Mouse (Mus musculus): ENCODE measurements around the gene Eif4g3.

Eif4g3 gene

GRCm38 (mm10) chr4:138137804-138138203, 145.0 kb downstream of the Eif4g3 start:
- TF ChIP-seq NANOG (IDR thresholded peaks at IDR 0.05; ENCODE audit: borderline replicate concordance, low read length), result no peak
- no peak for TF ChIP-seq POU5F1 (IDR thresholded peaks at IDR 0.05; ENCODE audit: borderline replicate concordance, low read length)
- no peak for TF ChIP-seq CTCF (conservative IDR thresholded peaks at IDR 0.05; ENCODE audit: low read length)
- peaks cover 11% of the 10 kb centered on the region for H3K36me3 ChIP-seq (ENCODE audit: insufficient read depth, low read length)

GRCm38 (mm10) chr4:138138219-138138618, 145.4 kb downstream of the Eif4g3 start:
- Histone ChIP-seq H3K36me3 (ENCODE audit: insufficient read depth, low read length) (peaks cover 11% of the 10 kb centered on the region), H3K4me1 (replicated peaks; ENCODE audit: low read depth, low read length) (peaks cover 4% of the 10 kb centered on the region; the same call in 1 of the 2 replicates), H3K9me3 (ENCODE audit: low read length) (no peaks in the 10 kb centered on the region), H3K4me3 (replicated peaks; ENCODE audit: low read length) (no peak overlapping the region), H3K27me3 (ENCODE audit: insufficient read depth, low read length) (no peaks in the 10 kb centered on the region)
- no peak for TF ChIP-seq CTCF (conservative IDR thresholded peaks at IDR 0.05; ENCODE audit: low read length)
- no peak for TF ChIP-seq POU5F1 (IDR thresholded peaks at IDR 0.05; ENCODE audit: borderline replicate concordance, low read length)
- TF ChIP-seq NANOG (IDR thresholded peaks at IDR 0.05; ENCODE audit: borderline replicate concordance, low read length), result no peak

More at GRCm38 (mm10) chr4:138137804-138138203, 145.0 kb downstream of the Eif4g3 start:
- Histone ChIP-seq H3K9me3 (ENCODE audit: low read length) (no peaks in the 10 kb centered on the region), H3K4me1 (replicated peaks; ENCODE audit: low read depth, low read length) (peaks cover 4% of the 10 kb centered on the region; the same call in 1 of the 2 replicates), H3K4me3 (replicated peaks; ENCODE audit: low read length) (no peak overlapping the region), H3K27me3 (ENCODE audit: insufficient read depth, low read length) (no peaks in the 10 kb centered on the region)

- no peaks in the 10 kb centered on the region; the same call in 1 of the 2 replicates for H3K36me3 ChIP-seq (ENCODE audit: insufficient read depth, low read length)
- TF ChIP-seq NANOG (IDR thresholded peaks at IDR 0.05; ENCODE audit: borderline replicate concordance, low read length) (no peak), POU5F1 (IDR thresholded peaks at IDR 0.05; ENCODE audit: borderline replicate concordance, low read length) (no peak), CTCF (conservative IDR thresholded peaks at IDR 0.05; ENCODE audit: low read length) (no peak)
- H3K4me1 ChIP-seq (replicated peaks; ENCODE audit: low read depth, low read length), result peaks cover 6% of the 10 kb centered on the region
Observed at GRCm38 (mm10) chr4:138141358-138141757, 148.5 kb downstream of the Eif4g3 start.

GRCm38 (mm10) chr4:138147176-138147575, 154.4 kb downstream of the Eif4g3 start:
- H3K4me3 ChIP-seq (replicated peaks; ENCODE audit: low read length), result no peak overlapping the region
- peaks cover 11% of the 10 kb centered on the region for H3K36me3 ChIP-seq (ENCODE audit: insufficient read depth, low read length)
- H3K4me1 ChIP-seq (replicated peaks; ENCODE audit: low read depth, low read length), result peaks cover 6% of the 10 kb centered on the region; the same call in 1 of the 2 replicates
- no peaks in the 10 kb centered on the region for H3K27me3 ChIP-seq (ENCODE audit: insufficient read depth, low read length)
- TF ChIP-seq POU5F1 (IDR thresholded peaks at IDR 0.05; ENCODE audit: borderline replicate concordance, low read length) (no peak), CTCF (conservative IDR thresholded peaks at IDR 0.05; ENCODE audit: low read length) (no peak), NANOG (IDR thresholded peaks at IDR 0.05; ENCODE audit: borderline replicate concordance, low read length) (no peak)
- H3K9me3 ChIP-seq (ENCODE audit: low read length), result no peaks in the 10 kb centered on the region

More at GRCm38 (mm10) chr4:138141358-138141757, 148.5 kb downstream of the Eif4g3 start:
- Histone ChIP-seq H3K27me3 (ENCODE audit: insufficient read depth, low read length) (no peaks in the 10 kb centered on the region), H3K9me3 (ENCODE audit: low read length) (no peaks in the 10 kb centered on the region), H3K4me3 (replicated peaks; ENCODE audit: low read length) (no peak overlapping the region)

GRCm38 (mm10) chr4:138149977-138150376, 157.2 kb downstream of the Eif4g3 start:
- H3K4me1 ChIP-seq (replicated peaks; ENCODE audit: low read depth, low read length), result peaks cover 6% of the 10 kb centered on the region; the same call in 1 of the 2 replicates
- peaks cover 11% of the 10 kb centered on the region for H3K36me3 ChIP-seq (ENCODE audit: insufficient read depth, low read length)
- no peak for TF ChIP-seq NANOG (IDR thresholded peaks at IDR 0.05; ENCODE audit: borderline replicate concordance, low read length)
- H3K9me3 ChIP-seq (ENCODE audit: low read length), result no peaks in the 10 kb centered on the region
- no peaks in the 10 kb centered on the region for H3K27me3 ChIP-seq (ENCODE audit: insufficient read depth, low read length)
- no peak overlapping the region for H3K4me3 ChIP-seq (replicated peaks; ENCODE audit: low read length)

GRCm38 (mm10) chr4:138151226-138151625, 158.4 kb downstream of the Eif4g3 start:
- Histone ChIP-seq H3K27me3 (ENCODE audit: insufficient read depth, low read length) (no peaks in the 10 kb centered on the region), H3K9me3 (ENCODE audit: low read length) (no peaks in the 10 kb centered on the region), H3K4me1 (replicated peaks; ENCODE audit: low read depth, low read length) (no peaks in the 10 kb centered on the region), H3K4me3 (replicated peaks; ENCODE audit: low read length) (no peak overlapping the region), H3K36me3 (ENCODE audit: insufficient read depth, low read length) (peaks cover 15% of the 10 kb centered on the region)
- TF ChIP-seq CTCF (conservative IDR thresholded peaks at IDR 0.05; ENCODE audit: low read length), result no peak
- TF ChIP-seq NANOG (IDR thresholded peaks at IDR 0.05; ENCODE audit: borderline replicate concordance, low read length), result no peak
- TF ChIP-seq POU5F1 (IDR thresholded peaks at IDR 0.05; ENCODE audit: borderline replicate concordance, low read length), result no peak

- TF ChIP-seq NANOG (IDR thresholded peaks at IDR 0.05; ENCODE audit: borderline replicate concordance, low read length) (no peak), POU5F1 (IDR thresholded peaks at IDR 0.05; ENCODE audit: borderline replicate concordance, low read length) (no peak), CTCF (conservative IDR thresholded peaks at IDR 0.05; ENCODE audit: low read length) (peak; percentile 91)
- Histone ChIP-seq H3K36me3 (ENCODE audit: insufficient read depth, low read length) (peaks cover 33% of the 10 kb centered on the region), H3K4me1 (replicated peaks; ENCODE audit: low read depth, low read length) (no peaks in the 10 kb centered on the region), H3K27me3 (ENCODE audit: insufficient read depth, low read length) (no peaks in the 10 kb centered on the region), H3K4me3 (replicated peaks; ENCODE audit: low read length) (no peak overlapping the region), H3K9me3 (ENCODE audit: low read length) (no peaks in the 10 kb centered on the region)
Observed at GRCm38 (mm10) chr4:138153980-138154379, 161.2 kb downstream of the Eif4g3 start.

- Histone ChIP-seq H3K36me3 (ENCODE audit: insufficient read depth, low read length) (peaks cover 43% of the 10 kb centered on the region), H3K4me3 (replicated peaks; ENCODE audit: low read length) (no peak overlapping the region), H3K9me3 (ENCODE audit: low read length) (no peaks in the 10 kb centered on the region), H3K4me1 (replicated peaks; ENCODE audit: low read depth, low read length) (0 out of 2 replicates have a peak, but pooled peaks cover 3% of the 10 kb centered on the region), H3K27me3 (ENCODE audit: insufficient read depth, low read length) (no peaks in the 10 kb centered on the region)
- no peak for TF ChIP-seq NANOG (IDR thresholded peaks at IDR 0.05; ENCODE audit: borderline replicate concordance, low read length)
- TF ChIP-seq CTCF (conservative IDR thresholded peaks at IDR 0.05; ENCODE audit: low read length), result no peak
- TF ChIP-seq POU5F1 (IDR thresholded peaks at IDR 0.05; ENCODE audit: borderline replicate concordance, low read length), result no peak
Observed at GRCm38 (mm10) chr4:138160918-138161317, 168.1 kb downstream of the Eif4g3 start.

GRCm38 (mm10) chr4:138161550-138161949, 168.7 kb downstream of the Eif4g3 start:
- Histone ChIP-seq H3K4me1 (replicated peaks; ENCODE audit: low read depth, low read length) (peaks cover 9% of the 10 kb centered on the region), H3K9me3 (ENCODE audit: low read length) (no peaks in the 10 kb centered on the region), H3K27me3 (ENCODE audit: insufficient read depth, low read length) (no peaks in the 10 kb centered on the region), H3K36me3 (ENCODE audit: insufficient read depth, low read length) (peaks cover 43% of the 10 kb centered on the region), H3K4me3 (replicated peaks; ENCODE audit: low read length) (no peak overlapping the region)
- TF ChIP-seq CTCF (conservative IDR thresholded peaks at IDR 0.05; ENCODE audit: low read length) (no peak), POU5F1 (IDR thresholded peaks at IDR 0.05; ENCODE audit: borderline replicate concordance, low read length) (no peak), NANOG (IDR thresholded peaks at IDR 0.05; ENCODE audit: borderline replicate concordance, low read length) (no peak)
